Mouse (Mus musculus) brown adipose tissue, adult 24 weeks (tissue): ENCODE results near the gene Pdxk. TPM values are rescaled to one million over a fixed set of nuclear protein-coding genes. Genes with fewer than 3 reads are reported as not detected.

Experiments
- H3K27ac ChIP-seq: fragments of 200-500 bp; replicated peaks from 2 replicates; pipeline ENCODE4 v1.5.1; 2012; ENCODE audit warnings: low read depth, mild to moderate bottlenecking, low read length
- H3K4me1 ChIP-seq: fragments of 200-500 bp; 2 replicates; pipeline ENCODE4 v1.6.1; 2012; ENCODE audit warnings: low read length, mixed read lengths; ENCODE audit not compliant: control insufficient read depth, insufficient read depth, insufficient read length
- H3K4me3 ChIP-seq: fragments of 200-500 bp; 2 replicates; pipeline ENCODE4 v1.5.1; 2012; ENCODE audit warnings: low read depth, mild to moderate bottlenecking, low read length, moderate library complexity; ENCODE audit not compliant: insufficient read depth
- polyA plus RNA-seq: library from polyadenylated mRNA; stranded (reverse); fragments of >200 nt; gene quantifications from 2 replicates; pipeline ENCODE4 v1.2.4, GENCODE M21; 2012; ENCODE audit not compliant: missing spikeins, insufficient read depth, insufficient read length

The Pdxk gene
- polyA plus RNA-seq, 1 experiment, result 28.2 TPM

- Histone ChIP-seq H3K4me1 (peaks cover 18% of the 10 kb centered on the region), H3K27ac (peak overlapping the region; percentile 86), H3K4me3 (0 out of 2 replicates have a peak overlapping the region, but pooled peaks have one; percentile 84)
Observed at GRCm38 (mm10) chr10:78465472-78465871, 697 bp upstream of the Pdxk start.

- peak overlapping the region; percentile 62 for H3K27ac ChIP-seq
- peak overlapping the region; percentile 84 for H3K4me3 ChIP-seq
- peaks cover 19% of the 10 kb centered on the region for H3K4me1 ChIP-seq
Observed at GRCm38 (mm10) chr10:78464201-78464791, 479 bp downstream of the Pdxk start.

GRCm38 (mm10) chr10:78463769-78464167 is 1.0 kb downstream of the Pdxk start:
- Histone ChIP-seq H3K4me1 (peaks cover 19% of the 10 kb centered on the region), H3K27ac (no peak overlapping the region), H3K4me3 (peak overlapping the region; percentile 84)

- peaks cover 19% of the 10 kb centered on the region for H3K4me1 ChIP-seq
- no peak overlapping the region for H3K27ac ChIP-seq
- H3K4me3 ChIP-seq, result peak overlapping the region; percentile 84
Observed at GRCm38 (mm10) chr10:78462945-78463768, 1.6 kb downstream of the Pdxk start.

- Histone ChIP-seq H3K4me1 (peaks cover 25% of the 10 kb centered on the region), H3K4me3 (no peak overlapping the region), H3K27ac (no peak overlapping the region)
Observed at GRCm38 (mm10) chr10:78461767-78462166, 3.0 kb downstream of the Pdxk start.

GRCm38 (mm10) chr10:78460463-78460862 is 4.3 kb downstream of the Pdxk start:
- Histone ChIP-seq H3K27ac (no peak overlapping the region), H3K4me3 (no peak overlapping the region), H3K4me1 (peaks cover 31% of the 10 kb centered on the region)

- H3K4me3 ChIP-seq, result no peak overlapping the region
- peak overlapping the region; percentile 19 for H3K27ac ChIP-seq
- H3K4me1 ChIP-seq, result peaks cover 33% of the 10 kb centered on the region
Observed at GRCm38 (mm10) chr10:78458348-78459111, 6.2 kb downstream of the Pdxk start.

- H3K4me3 ChIP-seq, result no peak overlapping the region
- peaks cover 33% of the 10 kb centered on the region for H3K4me1 ChIP-seq
- peak overlapping the region; percentile 61 for H3K27ac ChIP-seq
Observed at GRCm38 (mm10) chr10:78457495-78458347, 7.1 kb downstream of the Pdxk start.

- Histone ChIP-seq H3K4me3 (no peak overlapping the region), H3K27ac (no peak overlapping the region), H3K4me1 (peaks cover 33% of the 10 kb centered on the region)
Observed at GRCm38 (mm10) chr10:78456696-78457095, 8.1 kb downstream of the Pdxk start.

- H3K4me1 ChIP-seq, result peaks cover 22% of the 10 kb centered on the region
- no peak overlapping the region for H3K27ac ChIP-seq
- no peak overlapping the region for H3K4me3 ChIP-seq
Observed at GRCm38 (mm10) chr10:78452641-78453040, 12.1 kb downstream of the Pdxk start.

GRCm38 (mm10) chr10:78450761-78451160 is 14.0 kb downstream of the Pdxk start:
- Histone ChIP-seq H3K4me3 (no peak overlapping the region), H3K4me1 (peaks cover 13% of the 10 kb centered on the region), H3K27ac (no peak overlapping the region)

GRCm38 (mm10) chr10:78447396-78447795 is 17.4 kb downstream of the Pdxk start:
- Histone ChIP-seq H3K4me1 (peaks cover 3% of the 10 kb centered on the region; the same call in 1 of the 2 replicates), H3K27ac (no peak overlapping the region), H3K4me3 (no peak overlapping the region)

GRCm38 (mm10) chr10:78446195-78446594 is 18.6 kb downstream of the Pdxk start:
- H3K27ac ChIP-seq, result no peak overlapping the region
- H3K4me1 ChIP-seq, result no peaks in the 10 kb centered on the region
- no peak overlapping the region for H3K4me3 ChIP-seq

- Histone ChIP-seq H3K4me1 (no peaks in the 10 kb centered on the region), H3K4me3 (no peak overlapping the region), H3K27ac (no peak overlapping the region)
Observed at GRCm38 (mm10) chr10:78442292-78442691, 22.5 kb downstream of the Pdxk start.
